Mouse (Mus musculus): ENCODE measurements around the gene Gpr83.

The Gpr83 gene

DNA sequence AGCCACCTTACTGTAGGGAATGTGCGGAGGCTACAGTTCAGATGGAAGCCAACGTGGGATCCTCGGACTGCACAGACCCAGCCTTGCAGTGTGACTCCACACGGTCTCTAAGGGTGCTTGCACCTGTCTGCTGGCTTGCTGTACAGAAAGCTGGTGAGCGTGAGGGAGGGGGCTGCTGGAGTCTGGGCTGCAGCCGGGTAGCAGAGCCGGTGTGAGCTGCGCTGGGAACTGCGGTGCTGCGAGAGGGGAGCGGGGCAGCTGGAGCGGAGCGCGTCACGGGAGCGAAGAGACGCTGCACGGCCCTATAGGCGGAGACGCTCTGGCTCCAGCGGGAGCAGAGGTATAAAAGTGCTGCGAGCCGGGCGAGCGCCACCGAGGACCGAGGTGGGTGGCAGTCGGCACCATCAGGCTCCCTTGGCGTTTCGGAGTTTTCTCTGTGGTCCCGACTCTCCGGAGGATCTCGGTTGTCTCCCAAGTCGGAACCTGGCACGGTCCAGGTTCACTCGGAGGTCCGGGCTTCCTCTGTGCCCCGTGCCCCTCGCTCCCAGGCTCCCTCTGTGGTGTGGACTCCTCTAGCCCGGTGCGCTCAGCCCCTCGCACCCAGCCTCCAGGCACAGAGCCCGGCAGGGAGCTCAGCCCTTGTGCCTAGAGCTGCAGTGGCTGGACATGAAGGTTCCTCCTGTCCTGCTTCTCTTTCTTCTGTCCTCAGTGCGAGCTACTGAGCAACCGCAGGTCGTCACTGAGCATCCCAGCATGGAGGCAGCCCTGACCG lies at the start of gene Gpr83:
TSS of gene Gpr83 (plus strand) at position 343 of the 772 bp plus-strand sequence.
- DNase-seq, result no peak

DNA sequence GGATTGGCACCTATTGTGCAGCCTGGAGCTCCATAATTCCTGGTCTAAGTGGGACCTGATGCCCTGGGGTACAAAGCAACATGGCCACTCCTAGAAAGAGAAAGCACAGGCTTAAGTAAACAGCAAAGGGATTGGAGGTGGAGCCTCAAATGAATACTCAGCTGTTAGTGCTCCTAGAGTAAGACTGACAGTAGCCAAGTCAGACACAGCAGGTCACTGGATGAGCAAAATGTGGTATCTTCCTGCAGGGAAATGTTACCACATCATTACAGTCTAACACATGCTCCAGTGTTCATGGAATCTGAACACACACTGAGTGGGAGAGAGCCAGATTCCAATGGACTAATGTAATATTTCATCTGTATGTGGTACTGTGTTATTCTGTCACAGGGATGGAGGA lies 38.6 kb upstream of the Gpr83 start:
- no peak for DNase-seq

- DNase-seq, result no peak
Observed at GRCm38 (mm10) chr9:14824840-14825239, 35.2 kb upstream of the Gpr83 start.

GRCm38 (mm10) chr9:14827875-14828274 lies 32.1 kb upstream of the Gpr83 start:
- no peak for DNase-seq

GRCm38 (mm10) chr9:14832046-14832445 lies 28.0 kb upstream of the Gpr83 start:
- DNase-seq, result no peak

- DNase-seq, result no peak
Observed at GRCm38 (mm10) chr9:14835335-14836075, 24.5 kb upstream of the Gpr83 start.

DNA sequence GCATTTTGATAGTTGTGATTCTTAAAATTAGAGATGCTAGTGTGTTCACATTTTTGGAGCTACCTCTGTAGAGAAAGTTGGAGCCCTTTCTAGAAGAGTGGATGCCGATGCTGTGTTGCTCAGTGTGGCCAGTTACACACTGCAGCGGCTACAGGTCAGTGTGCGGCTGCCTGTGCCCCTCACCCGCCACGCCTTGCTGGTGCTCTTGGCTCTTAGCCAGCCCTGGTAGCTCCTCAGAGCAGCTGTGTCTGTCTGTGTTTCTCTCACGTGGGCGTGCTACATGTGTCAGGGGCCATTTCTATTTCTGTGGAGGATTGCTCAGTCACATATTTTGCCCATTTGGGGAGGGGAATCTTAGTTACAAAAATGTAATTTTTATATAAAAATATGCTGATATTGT lies 20.5 kb upstream of the Gpr83 start:
- no peak for DNase-seq

- DNase-seq, result no peak
Observed at GRCm38 (mm10) chr9:14839970-14840369, 20.0 kb upstream of the Gpr83 start.

- peak; percentile 22 for DNase-seq
Observed at GRCm38 (mm10) chr9:14841878-14842761, 17.9 kb upstream of the Gpr83 start.

GRCm38 (mm10) chr9:14843311-14843857 lies 16.6 kb upstream of the Gpr83 start:
- DNase-seq, result no peak

GRCm38 (mm10) chr9:14843901-14844300 lies 16.1 kb upstream of the Gpr83 start:
- no peak for DNase-seq

DNA sequence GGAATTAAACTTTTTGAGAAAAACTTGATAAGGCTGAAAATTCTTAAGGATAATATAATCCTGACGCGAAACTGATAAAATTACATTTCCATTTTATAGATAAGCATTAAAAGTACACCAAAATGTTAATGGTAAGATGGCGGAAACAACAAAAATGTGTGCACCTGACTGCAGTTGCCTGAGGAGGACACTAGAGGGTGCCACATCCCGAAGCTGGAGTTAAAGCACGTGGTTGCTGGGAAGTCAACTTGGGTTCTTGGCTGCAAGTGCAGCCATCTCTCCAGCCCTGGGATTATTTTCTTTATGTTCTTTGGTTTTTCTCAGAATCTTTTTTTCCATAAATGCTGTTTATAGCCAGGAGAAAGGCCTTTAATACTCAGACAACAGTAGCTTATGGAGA lies 13.6 kb upstream of the Gpr83 start:
- no peak for DNase-seq

DNA sequence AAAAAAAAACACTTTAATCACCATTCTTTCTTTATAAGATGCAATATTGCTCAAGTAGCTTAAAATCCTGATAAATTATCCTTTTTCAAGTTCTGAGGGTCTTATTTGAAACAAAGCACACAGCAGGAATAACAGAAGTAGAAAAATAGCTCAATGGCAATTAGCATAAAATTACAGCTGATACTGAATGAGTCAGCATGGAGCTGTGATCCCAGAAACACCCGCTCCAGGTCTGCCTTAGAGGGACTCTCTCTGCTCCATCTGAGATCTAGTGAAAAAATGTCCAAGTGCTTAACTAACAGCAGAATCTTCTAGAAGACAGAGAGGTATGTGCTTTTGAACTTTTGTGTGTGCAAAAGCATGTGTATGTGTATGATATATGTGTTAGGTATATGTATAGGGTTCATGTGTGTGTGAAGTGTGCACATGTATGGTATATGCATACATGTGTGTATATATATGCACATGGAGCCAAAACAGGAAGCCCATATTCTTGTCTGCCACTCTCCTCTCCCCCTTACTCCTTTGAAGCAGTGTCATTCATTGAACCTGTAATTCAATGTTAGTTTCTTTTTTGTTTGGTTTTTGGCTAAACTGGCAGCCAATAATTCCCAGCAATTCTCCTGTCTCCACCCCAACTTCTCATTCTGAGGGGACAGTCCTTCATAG lies 11.6 kb upstream of the Gpr83 start:
- no peak for DNase-seq

- DNase-seq, result no peak
Observed at GRCm38 (mm10) chr9:14854585-14854984, 5.4 kb upstream of the Gpr83 start.

- DNase-seq, result no peak
Observed at GRCm38 (mm10) chr9:14856922-14857654, 2.9 kb upstream of the Gpr83 start.

- peak; percentile 10 for DNase-seq
Observed at GRCm38 (mm10) chr9:14858170-14858706, 1.8 kb upstream of the Gpr83 start.

DNA sequence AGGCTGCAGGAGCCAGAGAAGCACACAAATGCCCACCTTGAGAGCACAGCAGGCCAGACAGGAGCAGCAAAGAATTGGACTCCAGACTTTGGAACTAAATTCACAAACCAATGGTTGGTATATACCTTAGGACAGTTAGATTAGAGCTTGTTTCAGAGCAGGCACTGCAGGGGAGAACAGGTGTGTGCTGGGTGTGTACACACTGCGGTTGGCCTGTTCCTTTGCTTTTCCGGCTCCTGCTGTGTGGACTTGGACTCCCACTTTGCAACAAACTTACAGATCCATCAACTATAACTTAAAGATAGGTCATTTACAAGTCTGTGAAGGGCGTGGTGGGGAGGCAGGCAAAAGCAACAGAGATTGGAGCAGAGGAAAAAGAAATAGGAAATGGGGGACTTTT lies 1.2 kb upstream of the Gpr83 start:
- no peak for DNase-seq

- no peak for DNase-seq
Observed at GRCm38 (mm10) chr9:14863126-14863525, 3.1 kb downstream of the Gpr83 start.

DNA sequence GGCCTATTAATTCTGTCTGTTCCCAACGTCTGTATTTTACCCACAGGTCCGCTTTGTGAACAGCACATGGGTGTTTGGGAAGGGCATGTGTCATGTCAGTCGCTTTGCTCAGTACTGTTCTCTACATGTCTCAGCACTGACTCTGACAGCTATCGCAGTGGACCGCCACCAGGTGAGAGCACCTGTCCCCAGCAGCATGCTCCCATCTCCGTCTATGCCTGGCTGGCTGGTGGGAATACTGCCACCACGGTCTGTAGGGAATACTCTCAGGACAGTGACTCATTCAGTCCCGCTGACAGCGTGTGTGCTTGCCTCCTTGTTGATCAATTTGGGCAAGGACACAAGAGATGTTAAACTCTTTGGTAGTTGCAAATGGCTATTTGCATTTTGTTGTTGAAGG lies 4.7 kb downstream of the Gpr83 start:
- DNase-seq, result no peak

GRCm38 (mm10) chr9:14866957-14867356 lies 6.9 kb downstream of the Gpr83 start:
- DNase-seq, result no peak

DNA sequence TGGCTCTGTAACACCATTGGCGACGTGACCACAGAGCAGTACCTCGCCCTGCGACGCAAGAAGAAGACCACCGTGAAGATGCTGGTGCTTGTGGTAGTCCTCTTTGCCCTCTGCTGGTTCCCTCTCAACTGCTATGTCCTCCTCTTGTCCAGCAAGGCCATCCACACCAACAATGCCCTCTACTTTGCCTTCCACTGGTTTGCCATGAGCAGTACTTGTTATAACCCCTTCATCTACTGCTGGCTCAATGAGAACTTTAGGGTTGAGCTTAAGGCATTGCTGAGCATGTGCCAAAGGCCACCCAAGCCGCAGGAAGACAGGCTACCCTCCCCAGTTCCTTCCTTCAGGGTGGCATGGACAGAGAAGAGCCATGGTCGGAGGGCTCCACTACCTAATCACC lies 8.3 kb downstream of the Gpr83 start:
- DNase-seq, result no peak
